Mouse (Mus musculus) skeletal muscle tissue, adult 2 months (tissue): ENCODE data around the gene Olfr965.
"Not testable (repeated sequence)": the region's sequence is repeated elsewhere in the genome, so short reads cannot be mapped to it uniquely, and the experiment has no call there.

Source experiments
- DNase-seq: peaks from one replicate; pipeline ENCODE4 v3.0.0-alpha.2; 2012; ENCODE audit warnings: low read depth, low spot score

Olfr965 gene

DNA sequence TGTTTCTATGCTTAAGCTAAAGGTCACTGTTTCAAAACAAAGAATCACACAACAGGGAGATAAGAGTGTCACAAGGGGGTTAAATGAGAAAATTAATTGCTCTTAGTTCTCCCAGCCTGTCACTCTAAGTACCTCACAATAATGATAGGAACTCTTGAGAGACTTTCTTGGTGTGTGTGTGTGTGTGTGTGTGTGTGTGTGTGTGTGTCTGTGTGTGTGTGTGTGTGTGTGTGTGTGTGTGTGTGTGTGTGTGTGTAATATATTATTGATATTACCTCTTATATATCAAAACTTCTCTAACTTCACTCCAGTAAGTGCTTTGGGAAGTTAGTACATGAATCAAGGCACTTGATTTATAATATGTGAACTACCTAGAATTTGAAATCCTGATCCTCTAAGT is at the start of gene Olfr965:
Gene Olfr965, plus strand, starts transcription at position 301 of the 400 bp plus-strand sequence.
- DNase-seq, result no peak

DNA sequence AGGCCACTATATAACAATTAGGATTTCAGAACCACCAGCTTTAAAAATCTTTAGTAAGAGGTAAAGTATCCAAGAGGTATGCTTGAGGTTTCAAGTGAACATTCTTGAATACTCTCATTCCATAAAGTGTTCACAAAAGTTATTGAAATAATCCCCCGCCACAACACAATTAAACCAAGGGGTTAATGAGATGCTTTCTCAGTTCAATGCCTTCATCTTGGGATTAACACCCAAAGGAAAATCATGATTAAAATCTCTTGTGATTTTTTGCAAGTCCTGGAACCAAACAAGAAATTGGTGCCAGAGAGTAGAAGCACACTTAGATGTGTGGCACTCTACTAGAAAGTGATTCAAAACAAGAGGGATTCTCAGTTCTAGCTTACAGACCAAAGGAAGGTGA is 44.2 kb upstream of the Olfr965 start, which contains the start of gene Olfr963:
Gene Olfr963, plus strand, starts transcription at position 301 of the 400 bp plus-strand sequence.
- DNase-seq, result no peak

DNA sequence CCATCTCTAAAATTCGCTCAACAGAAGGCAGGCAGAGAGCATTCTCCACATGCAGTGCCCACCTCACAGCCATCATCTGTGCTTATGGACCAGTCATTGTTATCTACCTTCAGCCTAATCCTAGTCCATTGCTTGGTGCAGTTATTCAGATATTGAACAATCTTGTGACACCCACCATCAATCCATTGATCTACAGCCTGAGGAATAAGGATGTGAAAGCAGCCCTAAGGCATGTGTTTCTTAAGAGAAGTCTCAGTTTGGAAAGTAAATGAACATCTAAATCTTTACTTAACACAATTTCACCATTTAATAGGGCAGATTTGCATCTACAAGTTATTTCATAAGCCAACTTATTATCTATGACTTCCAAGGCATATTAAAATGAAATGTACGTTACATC is 41.4 kb upstream of the Olfr965 start:
- no peak for DNase-seq

DNA sequence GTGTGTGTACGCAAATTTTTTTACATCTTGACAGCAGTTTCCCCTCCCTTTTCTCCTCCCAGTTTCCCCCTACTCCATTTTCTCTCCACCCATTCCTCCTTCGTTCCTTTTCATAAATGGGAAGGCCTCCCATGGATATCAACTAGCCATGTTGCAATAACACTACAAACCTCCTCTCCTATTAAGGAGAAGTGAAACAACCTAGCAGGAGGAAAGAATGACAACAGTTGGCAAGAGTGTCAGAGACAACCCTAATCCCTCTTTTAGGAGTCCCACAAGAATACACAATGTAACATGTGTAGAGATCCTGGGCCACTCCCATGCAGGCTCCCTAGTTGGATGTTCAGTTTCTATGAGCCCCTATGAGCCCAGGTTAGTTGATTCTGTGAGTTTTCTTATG is 36.3 kb upstream of the Olfr965 start:
- no peak for DNase-seq

DNA sequence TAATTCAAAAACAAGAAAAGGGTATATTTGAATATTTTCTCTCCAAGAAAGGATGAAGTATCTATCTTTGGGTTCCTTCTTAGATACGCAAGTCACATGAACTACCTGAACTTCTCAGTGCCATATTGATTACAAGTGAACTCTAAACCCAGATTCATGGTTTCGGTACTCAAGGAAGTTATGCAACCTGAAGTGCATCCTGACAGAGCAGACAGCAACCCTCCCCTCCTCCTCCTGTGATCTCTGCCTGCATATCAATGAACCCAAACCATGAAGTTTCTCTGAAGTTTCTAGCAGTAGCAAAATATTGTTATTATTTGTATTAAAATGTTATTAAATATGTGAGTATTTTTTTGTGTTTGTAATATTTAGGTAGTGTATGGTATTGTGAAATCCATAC is 32.6 kb upstream of the Olfr965 start:
- DNase-seq, result no peak

DNA sequence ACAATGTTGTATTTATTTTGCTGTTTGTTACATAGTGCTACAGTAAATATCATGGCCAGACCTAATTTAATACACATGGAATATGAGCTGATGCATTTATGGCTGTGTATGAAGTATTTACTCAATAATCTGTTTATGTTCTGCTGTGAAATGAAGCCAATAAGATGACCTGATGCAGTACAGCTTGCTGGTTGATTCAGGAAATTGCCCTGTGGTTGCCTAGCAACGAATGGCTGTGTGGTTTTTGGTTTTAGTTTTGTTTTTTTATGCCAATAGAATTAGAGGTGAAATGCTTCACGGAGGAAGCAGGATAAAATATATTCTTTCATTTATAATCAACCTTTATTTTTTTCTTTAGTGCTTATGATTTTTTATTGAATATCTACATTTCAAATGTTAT is 31.9 kb upstream of the Olfr965 start:
- no peak for DNase-seq

DNA sequence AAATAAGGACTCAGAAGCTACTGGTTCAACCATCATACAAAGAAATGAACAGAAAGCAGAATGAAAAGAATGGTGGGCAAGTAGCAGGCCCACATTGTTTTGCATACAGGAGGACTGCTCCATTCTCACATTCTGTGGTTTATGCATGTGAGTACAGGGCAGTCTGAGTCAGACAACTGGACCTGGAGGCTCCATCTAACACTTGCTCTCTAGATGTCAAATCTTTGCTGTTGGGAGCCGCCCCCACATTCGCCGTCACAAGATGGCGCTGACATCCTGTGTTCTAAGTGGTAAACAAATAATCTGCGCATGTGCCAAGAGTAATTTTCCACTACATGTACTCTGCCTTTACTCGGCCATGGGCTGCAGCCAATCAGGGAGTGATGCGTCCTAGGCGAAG is 10.0 kb upstream of the Olfr965 start:
- not testable (repeated sequence) for DNase-seq

DNA sequence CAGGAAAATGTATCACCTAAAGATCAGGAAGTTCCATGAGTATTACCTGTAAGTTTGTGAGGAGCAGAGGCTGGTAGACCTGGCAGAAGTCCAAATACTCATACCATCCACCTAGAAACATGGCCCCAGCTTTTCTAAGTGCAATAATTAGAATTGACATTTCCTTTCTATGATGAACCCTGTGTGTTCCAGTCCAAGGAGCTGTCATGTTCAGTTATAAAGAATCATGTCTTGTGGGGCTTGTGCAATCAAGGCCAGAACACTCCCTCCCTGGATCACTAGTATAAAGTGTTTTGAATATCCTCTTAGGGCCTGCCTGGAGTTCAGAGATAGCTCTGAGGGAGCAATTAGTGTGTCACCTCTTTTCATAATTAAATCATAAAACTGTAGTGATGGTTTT is 4.1 kb upstream of the Olfr965 start, which contains the start of gene Olfr149:
Gene Olfr149, minus strand, starts transcription at position 101 of the 400 bp plus-strand sequence.
- no peak for DNase-seq

DNA sequence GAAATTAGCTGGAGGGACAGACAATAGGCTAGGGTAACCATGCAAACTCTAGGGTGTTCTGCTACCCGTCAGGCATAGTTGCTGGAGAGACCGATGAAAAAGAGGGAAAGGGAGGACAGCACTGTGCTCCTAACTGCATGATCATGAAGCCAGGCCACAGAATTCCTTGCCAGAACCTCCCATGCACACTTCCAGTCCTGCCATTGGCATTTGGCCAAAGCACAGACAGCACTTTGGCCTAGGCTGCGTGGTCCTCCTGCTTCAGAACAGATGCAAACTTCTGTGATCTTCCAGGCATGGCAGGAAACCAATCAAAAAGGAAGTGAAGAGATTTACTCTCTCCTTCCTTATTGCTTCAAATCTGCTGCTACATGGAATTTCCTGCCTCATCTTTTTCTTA is 2.2 kb upstream of the Olfr965 start:
- DNase-seq, result peak; percentile 20

DNA sequence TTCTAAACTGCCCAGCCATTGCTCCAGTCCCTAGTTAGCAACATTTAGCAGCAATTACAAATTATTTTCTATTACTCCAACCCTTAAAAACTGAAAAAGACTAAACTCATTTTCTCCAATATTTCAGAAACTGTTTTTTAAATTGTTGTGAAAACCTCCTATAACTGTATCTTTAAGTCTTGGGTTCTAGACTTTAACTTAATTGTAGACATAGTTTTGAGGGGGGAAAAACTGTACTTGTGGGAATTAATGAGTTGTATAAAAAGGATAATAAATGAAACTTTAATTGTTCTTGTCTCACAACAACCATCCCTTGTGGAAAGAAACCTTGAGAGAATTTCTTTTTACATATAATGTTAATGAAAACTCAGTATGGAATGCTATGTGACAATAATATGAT is 19.5 kb downstream of the Olfr965 start, which contains the start of gene Olfr150:
Gene Olfr150, plus strand, starts transcription at position 301 of the 400 bp plus-strand sequence.
- DNase-seq, result no peak

DNA sequence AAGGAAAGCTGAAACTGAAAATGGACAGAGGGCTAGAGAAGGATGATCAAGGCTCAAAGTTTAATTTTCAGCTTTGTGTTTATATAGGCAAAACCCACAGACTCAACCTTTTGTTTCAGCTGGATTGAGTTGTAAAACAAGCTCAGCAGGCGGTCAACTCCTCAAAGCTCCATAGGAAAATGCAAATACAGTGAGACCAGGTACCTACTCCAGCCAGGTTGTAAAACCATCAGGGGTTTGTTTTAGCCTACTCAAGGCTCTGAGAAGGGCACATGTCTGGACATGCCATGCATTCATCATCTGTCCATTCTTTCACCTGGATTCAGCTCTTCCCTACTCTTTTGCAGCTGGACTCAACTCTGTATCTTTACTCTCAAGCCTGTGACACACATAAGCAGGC is 29.6 kb downstream of the Olfr965 start:
- DNase-seq, result no peak

DNA sequence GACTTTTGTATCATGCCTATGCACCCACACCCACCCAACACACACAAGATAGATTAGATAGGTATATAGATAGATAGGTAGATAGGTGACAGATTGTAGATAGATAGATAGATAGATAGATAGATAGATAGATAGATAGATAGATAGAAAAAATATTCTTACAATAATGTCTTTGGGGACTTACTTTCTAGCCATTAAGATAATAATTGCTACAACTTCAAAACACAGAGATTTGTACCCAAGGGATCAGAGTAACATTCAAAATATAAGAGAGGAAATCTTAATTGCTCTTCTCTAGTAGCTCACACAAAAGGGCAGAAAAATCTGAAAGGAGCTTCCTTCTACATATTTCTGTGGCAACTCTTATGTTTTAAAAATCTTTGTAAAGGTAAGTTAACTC is 34.8 kb downstream of the Olfr965 start, which contains the start of gene Olfr967:
Gene Olfr967, plus strand, starts transcription at position 301 of the 400 bp plus-strand sequence.
- no peak for DNase-seq

DNA sequence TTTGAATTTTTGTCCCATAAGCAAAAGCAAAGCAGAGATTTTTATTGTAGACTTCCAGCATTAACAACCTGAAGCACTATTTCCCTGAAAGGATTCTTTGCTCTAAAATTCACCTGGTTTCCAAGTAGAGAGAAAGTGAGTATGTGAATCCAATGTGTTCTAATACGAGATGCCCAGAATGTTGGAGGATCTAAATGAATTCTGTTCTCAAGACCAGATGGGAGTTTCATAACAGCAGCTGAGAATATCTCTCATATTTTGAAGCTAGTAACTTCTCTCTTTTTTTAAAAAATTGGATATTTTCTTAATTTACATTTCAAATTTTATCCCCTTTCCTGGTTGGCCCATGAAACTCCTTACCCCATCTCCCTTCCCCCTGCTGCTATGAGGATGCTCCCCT is 35.3 kb downstream of the Olfr965 start:
- no peak for DNase-seq
